Mouse (Mus musculus): ENCODE measurements around the gene 5730522E02Rik.

- TF ChIP-seq CTCF (IDR thresholded peaks at IDR 0.05; ENCODE audit: control insufficient read depth, insufficient read depth, insufficient replicate concordance, low read depth, low read length): no peak
- no peak for TF ChIP-seq POLR2A (IDR thresholded peaks at IDR 0.05; ENCODE audit: control insufficient read depth, low read depth, low read length)
Measured at GRCm38 (mm10) chr11:26117651-26118050, 92.9 kb downstream of the 5730522E02Rik start.
